Mouse (Mus musculus) heart, adult 2 months (tissue): ENCODE data around the gene Bnc2. TPM values are rescaled to one million over a fixed set of nuclear protein-coding genes. Genes with fewer than 3 reads are reported as not detected.

Experiments used
- DNase-seq, 2 experiments: peaks; one replicate each; pipeline ENCODE4 v3.0.0; 2021
- H3K27ac ChIP-seq: fragments of 200-600 bp; 2 replicates; pipeline ENCODE4 v1.8.1; 2022
- H3K27me3 ChIP-seq: fragments of 200-500 bp; 2 replicates; pipeline ENCODE4 v1.6.1; 2012; ENCODE audit warnings: mild to moderate bottlenecking, low read length, inconsistent platforms, mixed read lengths; ENCODE audit not compliant: control insufficient read depth, insufficient read depth
- H3K36me3 ChIP-seq: fragments of 200-500 bp; 2 replicates; pipeline ENCODE4 v1.6.1; 2012; ENCODE audit warnings: low read length, inconsistent platforms; ENCODE audit not compliant: control insufficient read depth, insufficient read depth
- H3K4me1 ChIP-seq: fragments of 200-500 bp; 2 replicates; pipeline ENCODE4 v1.6.1; 2011; ENCODE audit warnings: low read length; ENCODE audit not compliant: control insufficient read depth, insufficient read depth
- H3K4me3 ChIP-seq: fragments of 200-600 bp; 2 replicates; pipeline ENCODE4 v1.8.1; 2022
- H3K79me2 ChIP-seq: fragments of 200-500 bp; replicated peaks from 2 replicates; pipeline ENCODE4 v1.6.1; 2012; ENCODE audit warnings: mild to moderate bottlenecking, inconsistent platforms, low read length, moderate library complexity, mixed read lengths; ENCODE audit not compliant: control insufficient read depth, insufficient read depth
- H3K9ac ChIP-seq: fragments of 200-500 bp; 2 replicates; pipeline ENCODE4 v1.6.1; 2012; ENCODE audit warnings: low read depth, mild to moderate bottlenecking, control low read depth, inconsistent platforms, low read length, mixed read lengths
- CTCF ChIP-seq: fragments of 200-600 bp; IDR thresholded peaks from 2 replicates; pipeline ENCODE4 v1.8.1; 2022; ENCODE audit warnings: antibody characterized with exemption, mild to moderate bottlenecking, moderate library complexity
- EP300 ChIP-seq: fragments of 200-500 bp; IDR thresholded peaks from 2 replicates; pipeline ENCODE4 v1.6.1; 2011; ENCODE audit warnings: low read depth, low read length, control low read depth; ENCODE audit not compliant: insufficient read depth
- POLR2A ChIP-seq: fragments of 200-500 bp; IDR thresholded peaks from 2 replicates; pipeline ENCODE4 v1.6.1; 2011; ENCODE audit warnings: mild to moderate bottlenecking, low read depth, low read length, control low read depth; ENCODE audit not compliant: insufficient read depth
- WGBS: fragments of 180-500 bp; shearing (Covaris S2); methylation state at CpG from one replicate; pipeline ENCODE4 v1.1.7; 2018; 5-methylcytosine and 5-hydroxymethylcytosine counted together
- intact Hi-C: fragments of 180-260 bp; cut with DNase I; formaldehyde crosslinking; loops from one replicate; pipeline ENCODE4 v1.15.1; 2025
- polyA plus RNA-seq: library from polyadenylated mRNA; depleted of rRNA; stranded (reverse); fragments of >200 nt; gene quantifications from 2 replicates; pipeline ENCODE4 v1.2.3, GENCODE M21; 2012
- total RNA-seq, 2 experiments: library from RNA; stranded (reverse); gene quantifications; 2 replicates each; pipeline ENCODE4 v1.2.3; 2021

The Bnc2 gene
- total and polyA plus RNA-seq, 3 experiments = 1.6 to 3.0 (median 2.6) TPM

GRCm38 (mm10) chr4:84308226-84308862 lies 366.7 kb downstream of the Bnc2 start:
- intact Hi-C loops = no loop called here
- Histone ChIP-seq H3K4me3 (no peak overlapping the region), H3K36me3 (no peaks in the 10 kb centered on the region), H3K4me1 (no peaks in the 10 kb centered on the region), H3K9ac (no peak overlapping the region), H3K79me2 (no peaks in the 10 kb centered on the region), H3K27ac (no peak overlapping the region), H3K27me3 (no peaks in the 10 kb centered on the region)
- WGBS = 26% methylated on average over 4 of the region's 4 CpGs
- TF ChIP-seq EP300 (no peak), CTCF (no peak), POLR2A (no peak)
- DNase-seq = no peak

GRCm38 (mm10) chr4:84306928-84307606 lies 368.0 kb downstream of the Bnc2 start:
- Histone ChIP-seq H3K79me2 (no peaks in the 10 kb centered on the region), H3K27me3 (no peaks in the 10 kb centered on the region), H3K27ac (no peak overlapping the region), H3K36me3 (no peaks in the 10 kb centered on the region), H3K4me1 (no peaks in the 10 kb centered on the region), H3K4me3 (no peak overlapping the region), H3K9ac (no peak overlapping the region)
- 86% methylated on average over 9 of the region's 9 CpGs for WGBS
- TF ChIP-seq EP300 (no peak), CTCF (no peak)
- DNase-seq = no peak
- intact Hi-C loops = no loop called here

DNA sequence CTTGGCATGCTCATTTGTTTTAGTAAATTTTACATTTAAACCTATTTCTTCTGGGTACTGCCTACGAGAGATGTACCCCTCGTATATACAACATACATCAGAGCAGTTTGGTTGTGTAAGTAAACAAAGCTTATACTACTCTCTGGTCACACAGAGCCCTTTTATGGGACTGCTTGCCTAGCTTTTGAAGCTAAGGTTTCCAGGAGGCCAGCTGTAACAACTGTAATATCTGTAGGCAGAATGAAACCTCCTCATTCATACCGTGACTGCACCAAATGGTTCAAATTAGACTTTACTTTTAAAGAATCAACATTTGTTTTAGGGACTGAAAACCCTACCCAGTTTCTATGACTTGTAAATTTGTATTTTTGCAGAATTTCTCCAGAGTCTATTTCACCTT lies 372.1 kb downstream of the Bnc2 start:
- Histone ChIP-seq H3K36me3 (no peaks in the 10 kb centered on the region), H3K4me3 (no peak overlapping the region), H3K4me1 (no peaks in the 10 kb centered on the region), H3K27me3 (no peaks in the 10 kb centered on the region), H3K27ac (no peak overlapping the region), H3K79me2 (no peaks in the 10 kb centered on the region), H3K9ac (no peak overlapping the region)
- WGBS = 71% methylated on average over 3 of the region's 3 CpGs
- TF ChIP-seq EP300 = no peak
- no peak for TF ChIP-seq POLR2A
- TF ChIP-seq CTCF = no peak
- DNase-seq = no peak
- intact Hi-C loops = no loop called here

GRCm38 (mm10) chr4:84285153-84285552 lies 389.9 kb downstream of the Bnc2 start:
- TF ChIP-seq POLR2A (no peak), CTCF (no peak), EP300 (no peak)
- WGBS = 93% methylated on average over 5 of the region's 5 CpGs

DNA sequence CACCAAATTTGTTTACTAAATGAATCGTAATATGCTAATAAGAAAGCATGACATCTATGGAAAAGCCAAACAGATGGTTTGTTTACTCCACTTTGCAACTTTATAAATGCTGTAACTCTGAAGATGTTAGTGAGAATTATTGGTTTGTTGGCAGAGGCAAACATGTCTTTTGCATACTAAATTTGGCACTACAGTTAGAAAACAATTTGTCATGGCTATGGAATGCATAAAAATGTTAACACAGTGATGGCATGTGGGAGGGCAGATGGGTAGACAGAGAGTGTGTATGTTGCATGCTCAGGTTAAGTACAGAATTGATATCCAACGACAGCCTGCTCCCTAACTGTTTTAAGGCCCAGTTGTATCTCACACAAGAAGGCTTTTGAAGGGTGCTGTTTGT lies 392.4 kb downstream of the Bnc2 start:
- WGBS = 65% methylated on average over 2 of the region's 2 CpGs
- no peak overlapping the region for H3K27ac ChIP-seq
- no peaks in the 10 kb centered on the region for H3K27me3 ChIP-seq
- H3K9ac ChIP-seq = no peak overlapping the region
- intact Hi-C loops = no loop called here
- no peak for DNase-seq
- H3K4me1 ChIP-seq = no peaks in the 10 kb centered on the region
- H3K4me3 ChIP-seq = no peak overlapping the region
- TF ChIP-seq POLR2A = no peak
- TF ChIP-seq EP300 = no peak
- no peak for TF ChIP-seq CTCF
- H3K79me2 ChIP-seq = no peaks in the 10 kb centered on the region
- no peaks in the 10 kb centered on the region for H3K36me3 ChIP-seq

More at GRCm38 (mm10) chr4:84285153-84285552, 389.9 kb downstream of the Bnc2 start:
- H3K4me3 ChIP-seq = no peak overlapping the region
- H3K36me3 ChIP-seq = no peaks in the 10 kb centered on the region
- H3K79me2 ChIP-seq = no peaks in the 10 kb centered on the region
- no peak overlapping the region for H3K27ac ChIP-seq
- H3K27me3 ChIP-seq = no peaks in the 10 kb centered on the region
- intact Hi-C loops = no loop called here
- no peak overlapping the region for H3K9ac ChIP-seq
- H3K4me1 ChIP-seq = no peaks in the 10 kb centered on the region
- DNase-seq = no peak

- no peak for DNase-seq
- Histone ChIP-seq H3K4me3 (no peak overlapping the region), H3K27ac (no peak overlapping the region), H3K4me1 (no peaks in the 10 kb centered on the region), H3K27me3 (no peaks in the 10 kb centered on the region), H3K36me3 (no peaks in the 10 kb centered on the region), H3K79me2 (no peaks in the 10 kb centered on the region), H3K9ac (no peak overlapping the region)
- TF ChIP-seq POLR2A (no peak), EP300 (no peak), CTCF (no peak)
- WGBS = 44% methylated on average over 6 of the region's 6 CpGs
- intact Hi-C loops = no loop called here
Measured at GRCm38 (mm10) chr4:84278156-84278555, 396.9 kb downstream of the Bnc2 start.
